Mouse (Mus musculus): ENCODE results near the gene 1700021F05Rik.

GRCm38 (mm10) chr10:43481179-43481578 lies 59.6 kb downstream of the 1700021F05Rik start:
- no peak for TF ChIP-seq CTCF (IDR thresholded peaks at IDR 0.05; ENCODE audit: low read depth)
- no peak for TF ChIP-seq EP300 (IDR thresholded peaks at IDR 0.05; ENCODE audit: low read depth)
